Mouse (Mus musculus): ENCODE measurements at regions not wholly inside any gene's neighbourhood (a gene's known extent, or its start where the extent isn't known, plus 50 kb on each side); places are given as distances from the start of the nearest gene placed in this dataset.

DNA sequence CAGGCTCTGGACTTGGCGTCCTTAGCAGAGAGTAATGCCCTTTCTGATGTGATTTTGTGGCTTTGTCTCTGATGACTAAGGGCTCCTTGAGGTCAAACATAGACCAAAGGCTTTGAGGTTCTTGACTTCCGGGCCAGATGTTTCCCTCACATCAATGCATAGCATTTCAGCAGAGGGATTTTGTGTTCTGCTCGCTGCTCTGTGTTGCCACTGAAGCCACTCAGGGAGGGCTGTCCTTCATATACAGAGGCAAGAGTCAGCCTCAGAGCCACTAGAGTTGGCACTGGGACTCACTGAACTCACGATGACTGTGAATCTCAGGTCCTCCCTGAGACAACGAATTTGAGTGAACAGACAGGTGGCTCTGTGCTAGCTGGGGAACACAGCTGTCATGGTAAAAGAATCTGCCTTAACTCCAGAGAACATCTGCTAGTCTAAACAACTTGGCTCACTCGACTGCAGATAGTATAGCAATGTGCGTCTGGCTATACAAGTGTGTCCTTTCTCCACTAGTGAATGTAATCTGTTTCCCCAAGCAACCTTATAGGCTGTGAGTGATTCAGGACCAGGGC lies 74.3 kb downstream of the Gp2 start:
- no peak for ATAC-seq (ENCODE audit: low TSS enrichment)

GRCm38 (mm10) chr7:119379935-119380334 lies 79.2 kb downstream of the Gp2 start:
- no peak for ATAC-seq (ENCODE audit: low TSS enrichment)

DNA sequence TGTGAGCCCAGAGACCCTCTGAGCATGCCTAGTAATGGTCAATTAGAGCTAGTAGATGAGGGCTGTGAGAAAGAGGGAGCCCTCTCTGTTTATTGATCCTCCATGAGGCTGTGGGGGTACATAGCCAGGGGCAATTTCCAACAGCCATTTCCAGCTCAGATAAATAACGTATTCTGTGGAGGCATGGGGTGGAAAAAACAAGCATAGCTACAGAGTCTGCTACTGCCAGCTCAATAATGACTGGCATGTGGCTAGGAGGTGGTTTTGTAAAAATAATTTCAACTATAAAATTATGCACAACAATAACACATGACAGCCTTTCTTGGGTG lies 94.9 kb downstream of the Gp2 start:
- no peak for ATAC-seq (ENCODE audit: low TSS enrichment)

DNA sequence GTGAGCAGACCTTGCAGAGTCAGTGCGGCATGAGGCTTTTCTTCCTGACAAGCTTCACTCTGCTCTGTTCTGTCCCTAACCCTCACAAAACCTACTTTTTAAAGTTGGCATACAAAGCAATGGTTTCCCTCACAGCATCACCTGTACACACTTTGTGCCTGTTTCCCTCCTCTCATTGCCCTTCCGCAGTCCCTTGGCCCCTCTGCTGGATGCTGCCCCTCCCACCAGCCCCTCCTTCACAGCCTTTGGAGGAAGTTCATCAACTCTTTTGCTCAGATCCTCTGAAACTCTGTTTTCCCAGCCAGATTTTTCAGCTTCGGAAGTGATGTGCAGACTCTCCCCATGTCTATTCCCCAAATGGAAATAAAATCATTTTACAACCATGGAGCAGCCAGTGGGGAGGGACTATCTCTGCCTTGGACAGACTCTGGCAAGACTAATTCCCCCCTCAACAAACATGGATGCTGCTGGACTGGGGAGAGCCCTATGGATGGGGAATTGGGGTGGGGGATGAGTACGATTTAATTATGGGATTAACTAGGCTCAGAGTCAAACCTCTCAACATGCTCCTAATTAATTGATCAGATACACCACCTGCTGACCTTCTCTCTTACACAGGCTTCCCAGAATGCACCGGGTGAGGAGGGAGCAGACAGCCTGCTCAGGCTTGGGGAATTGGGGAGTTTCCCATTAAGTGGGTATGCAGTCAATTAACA lies 95.4 kb downstream of the Gp2 start:
- ATAC-seq (ENCODE audit: low TSS enrichment): no peak

DNA sequence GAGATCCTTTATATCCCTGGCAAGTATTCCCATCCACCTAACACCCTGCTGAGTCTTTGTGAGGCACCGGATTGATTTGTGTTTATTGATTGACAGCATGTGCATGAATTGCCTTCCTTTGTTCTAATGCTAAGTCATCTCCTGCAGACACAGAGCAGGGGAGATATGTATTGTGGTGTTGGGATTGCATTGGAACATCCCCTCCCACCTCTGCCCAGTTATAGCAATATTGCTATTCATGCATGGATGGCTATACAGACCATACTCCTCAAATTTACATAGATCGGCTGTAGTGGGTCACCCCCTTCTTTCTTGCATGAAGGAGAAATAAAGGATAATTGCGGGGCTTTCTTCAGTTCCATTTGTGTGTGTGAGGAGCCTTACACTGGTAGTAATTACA lies 101.7 kb downstream of the Gp2 start:
- ATAC-seq (ENCODE audit: low TSS enrichment): no peak

- no peak for ATAC-seq (ENCODE audit: low TSS enrichment)
Observed at GRCm38 (mm10) chr7:119356251-119356650, 102.8 kb downstream of the Gp2 start.

GRCm38 (mm10) chr7:119352571-119352970 lies 106.5 kb downstream of the Gp2 start:
- no peak for ATAC-seq (ENCODE audit: low TSS enrichment)

- no peak for ATAC-seq (ENCODE audit: low TSS enrichment)
Observed at GRCm38 (mm10) chr7:119350641-119351040, 108.4 kb downstream of the Gp2 start.

GRCm38 (mm10) chr7:119343380-119343779 lies 115.7 kb downstream of the Gp2 start:
- no peak for ATAC-seq (ENCODE audit: low TSS enrichment)

DNA sequence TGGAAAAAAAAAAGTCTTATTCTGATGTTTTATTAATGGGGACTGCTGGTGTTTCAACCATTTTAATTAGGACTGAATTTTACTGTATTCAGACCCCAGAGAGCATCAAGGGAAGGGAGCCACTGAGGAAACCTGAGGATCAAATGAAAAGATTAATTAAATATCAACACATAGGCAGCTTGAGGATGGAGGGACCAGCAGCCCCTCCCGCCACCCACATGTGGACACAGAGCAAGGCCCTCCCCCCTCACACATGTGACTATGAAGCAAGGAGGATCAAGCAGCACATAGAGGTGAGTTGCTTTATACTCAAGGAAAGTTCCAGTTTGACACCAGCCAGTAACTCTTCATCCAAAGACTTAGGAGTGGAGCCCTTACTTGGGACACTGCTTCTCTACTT lies 126.0 kb downstream of the Gp2 start:
- ATAC-seq (ENCODE audit: low TSS enrichment): no peak

DNA sequence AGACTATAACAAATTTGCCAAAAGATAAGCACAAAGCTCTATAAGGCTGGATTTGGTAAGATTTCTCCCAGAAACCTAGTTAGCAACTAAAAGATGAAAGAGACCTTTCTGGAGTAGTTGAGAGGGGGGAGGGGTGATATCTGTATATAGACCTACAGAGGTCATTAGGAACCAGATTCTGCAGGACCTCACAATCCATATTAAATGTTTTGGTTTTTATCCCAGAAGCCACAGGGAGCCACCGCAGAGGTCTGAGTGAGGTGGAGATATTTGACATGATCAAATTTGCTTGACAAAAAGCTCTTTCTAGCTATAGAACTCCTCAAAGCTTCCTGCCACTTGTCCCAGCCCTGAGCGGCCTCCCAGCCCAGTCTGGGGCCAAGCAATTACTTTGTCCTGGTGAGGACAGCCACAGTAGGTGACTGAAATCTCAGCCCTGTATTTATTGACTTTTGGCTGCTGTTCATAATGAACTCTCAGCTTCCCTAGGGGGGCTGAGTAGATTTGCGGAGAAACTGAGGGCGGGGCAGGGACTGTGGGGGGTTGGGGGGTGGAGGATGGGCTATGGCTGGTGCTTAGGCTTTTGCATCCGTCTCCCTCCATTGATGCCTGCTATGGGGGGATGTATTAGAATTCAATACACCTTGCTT lies 128.5 kb downstream of the Gp2 start:
- no peak for ATAC-seq (ENCODE audit: low TSS enrichment)

DNA sequence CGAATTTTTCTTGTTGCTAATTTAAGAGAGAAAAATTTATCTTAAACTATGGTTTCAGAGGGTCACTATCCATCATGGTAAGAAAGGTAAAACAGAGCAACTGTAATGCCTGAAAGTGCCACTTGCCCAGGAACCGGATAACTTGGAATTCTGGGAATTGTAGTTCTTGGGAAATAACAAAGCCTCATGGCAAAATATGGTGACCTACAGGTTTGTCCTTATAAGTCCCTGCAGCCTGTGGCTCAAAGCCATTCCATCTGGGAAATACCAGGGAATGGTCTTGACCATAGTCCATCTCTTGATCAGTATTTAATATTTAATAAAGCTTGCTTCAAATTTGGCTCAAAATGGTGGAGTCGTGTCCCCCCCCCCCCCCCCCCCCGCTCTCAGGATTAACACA lies 111.9 kb upstream of the Gpr139 start:
- ATAC-seq (ENCODE audit: low TSS enrichment): no peak

GRCm38 (mm10) chr7:119291442-119291841 lies 107.0 kb upstream of the Gpr139 start:
- ATAC-seq (ENCODE audit: low TSS enrichment): no peak

DNA sequence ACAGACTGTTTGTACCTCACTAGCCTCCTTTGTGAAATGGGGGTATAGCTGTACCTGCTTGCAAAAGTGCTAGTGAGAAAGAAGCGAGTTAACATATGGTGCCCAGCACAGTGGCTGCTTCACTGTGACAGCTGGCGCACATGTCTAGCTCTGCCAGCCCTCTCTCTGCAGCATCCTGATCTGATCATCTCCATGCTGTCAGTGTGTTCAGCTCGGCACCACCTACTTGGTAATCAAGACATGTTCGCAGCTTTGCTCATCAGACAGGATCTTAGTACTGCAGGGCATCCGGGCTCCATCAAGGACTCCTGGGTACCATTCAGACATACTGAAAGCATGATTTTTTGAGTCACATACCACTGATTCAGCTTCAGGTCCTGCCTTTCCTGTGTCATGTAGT lies 100.9 kb upstream of the Gpr139 start:
- peak; percentile 90 for ATAC-seq (ENCODE audit: low TSS enrichment)

DNA sequence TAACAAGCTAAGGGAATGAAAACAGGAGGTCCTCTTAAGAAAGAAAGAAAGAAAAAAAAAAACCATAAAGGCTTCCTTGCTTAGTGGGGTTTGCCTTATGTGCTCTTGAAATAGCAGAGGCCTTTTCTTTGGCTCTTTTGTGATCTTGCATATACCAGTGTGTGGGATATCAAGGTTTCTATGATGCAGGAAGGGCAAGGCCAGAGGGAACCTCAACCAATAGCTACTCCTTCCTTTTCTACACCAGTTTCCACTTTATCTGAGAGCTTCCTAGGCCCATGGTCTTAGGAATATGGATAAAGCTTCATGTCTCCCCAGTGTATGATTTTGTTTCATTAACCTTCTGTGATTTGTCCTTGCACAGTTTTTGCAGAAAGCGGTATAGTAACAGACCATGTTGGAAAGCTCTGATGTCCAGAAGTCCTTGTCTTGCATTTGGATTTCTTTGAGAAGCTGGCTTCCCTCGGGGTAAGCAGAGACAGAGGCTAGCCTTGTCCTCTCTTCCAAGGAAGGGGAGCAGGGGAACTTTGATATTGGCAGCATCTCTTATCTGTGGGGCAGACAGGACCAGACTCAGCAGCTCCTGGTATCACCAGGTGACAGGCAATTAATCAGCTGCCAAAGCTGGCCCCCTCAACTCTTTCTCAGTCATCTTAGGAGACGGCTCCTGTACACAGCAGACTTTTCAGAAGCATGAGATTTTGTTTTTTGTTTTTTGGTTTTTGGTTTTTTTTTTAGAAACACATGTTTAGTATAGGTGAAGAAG lies 95.7 kb upstream of the Gpr139 start:
- ATAC-seq (ENCODE audit: low TSS enrichment): no peak

DNA sequence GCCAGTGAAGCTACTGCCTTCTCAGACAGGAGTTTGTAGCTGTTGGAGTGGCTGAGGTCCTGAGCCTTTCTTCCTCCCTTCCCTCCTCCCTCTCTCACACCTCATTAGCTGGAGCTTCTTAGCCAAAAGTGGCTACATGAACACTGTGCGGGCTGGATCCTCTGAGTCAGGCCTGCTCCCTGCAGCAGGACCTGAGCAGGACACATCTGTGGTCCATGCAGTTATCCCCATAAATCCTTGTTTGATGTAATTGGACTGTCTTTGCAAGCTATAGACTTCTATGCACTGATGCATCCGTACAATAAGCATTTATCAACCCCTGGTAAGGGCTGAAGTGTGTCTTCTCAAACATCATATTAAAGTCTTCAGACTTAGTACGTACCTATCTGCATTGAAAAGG lies 88.2 kb upstream of the Gpr139 start:
- no peak for ATAC-seq (ENCODE audit: low TSS enrichment)

DNA sequence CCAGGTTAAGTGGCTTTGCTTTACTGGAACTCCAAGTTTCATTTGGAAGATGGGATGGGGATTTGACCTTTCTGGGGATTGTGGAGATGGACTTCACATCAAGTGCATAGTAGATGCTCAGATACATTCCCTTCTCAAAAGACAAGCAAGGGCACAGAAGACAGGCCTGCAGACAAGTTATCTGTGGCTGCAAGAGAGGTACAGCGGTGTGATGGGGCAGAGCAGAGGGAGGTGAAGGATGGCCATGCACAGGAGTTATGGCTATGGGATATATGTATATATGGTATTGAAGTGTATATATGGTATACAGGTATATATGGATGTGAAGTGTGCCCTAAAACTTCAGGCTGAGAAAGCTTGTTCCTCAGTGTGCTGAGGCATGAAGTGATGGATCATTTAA lies 87.0 kb upstream of the Gpr139 start:
- ATAC-seq (ENCODE audit: low TSS enrichment): no peak

DNA sequence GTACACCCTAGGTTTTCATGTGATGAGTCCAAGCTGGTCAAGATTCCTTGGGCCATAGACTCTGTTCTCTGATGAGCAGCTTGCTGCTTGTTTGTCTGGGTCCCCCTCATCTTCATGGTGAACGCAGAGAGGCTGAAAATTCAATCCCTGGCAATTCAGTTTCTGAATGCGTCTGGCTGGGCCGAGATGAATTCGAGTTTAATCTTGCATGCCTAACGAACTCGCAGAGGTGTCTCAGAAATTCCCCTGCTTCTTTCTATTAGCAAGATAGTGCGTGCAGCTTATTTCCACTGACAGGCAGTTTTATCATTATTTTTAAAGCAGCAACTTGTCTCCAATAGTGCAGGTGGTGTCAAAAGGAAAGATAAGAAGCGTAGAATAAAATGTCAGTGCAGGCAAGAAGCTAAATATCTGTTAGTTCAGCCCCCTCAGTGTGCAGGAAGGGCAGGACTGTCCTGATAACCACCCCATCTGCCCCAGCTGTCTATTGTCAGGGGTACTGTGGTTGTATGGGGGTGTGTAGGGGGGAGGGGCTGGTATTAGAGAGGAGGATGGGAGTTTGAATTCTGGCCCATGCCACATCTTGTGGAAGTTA lies 86.5 kb upstream of the Gpr139 start:
- no peak for ATAC-seq (ENCODE audit: low TSS enrichment)

- ATAC-seq (ENCODE audit: low TSS enrichment): no peak
Observed at GRCm38 (mm10) chr7:119258222-119258621, 73.8 kb upstream of the Gpr139 start.

GRCm38 (mm10) chr7:119256916-119257315 lies 72.5 kb upstream of the Gpr139 start:
- ATAC-seq (ENCODE audit: low TSS enrichment): no peak

GRCm38 (mm10) chr7:119252742-119253141 lies 68.3 kb upstream of the Gpr139 start:
- ATAC-seq (ENCODE audit: low TSS enrichment): no peak

GRCm38 (mm10) chr7:119251679-119252078 lies 67.3 kb upstream of the Gpr139 start:
- no peak for ATAC-seq (ENCODE audit: low TSS enrichment)

Measured in frontal cortex, adult (tissue).